Mouse (Mus musculus): ENCODE measurements around the gene Efcab6. TPM values are rescaled to one million over a fixed set of nuclear protein-coding genes. Genes with fewer than 3 reads are reported as not detected.

Gene Efcab6
- polyA plus RNA-seq, 1 experiment from 2014 or later, result 0.26 TPM

DNA sequence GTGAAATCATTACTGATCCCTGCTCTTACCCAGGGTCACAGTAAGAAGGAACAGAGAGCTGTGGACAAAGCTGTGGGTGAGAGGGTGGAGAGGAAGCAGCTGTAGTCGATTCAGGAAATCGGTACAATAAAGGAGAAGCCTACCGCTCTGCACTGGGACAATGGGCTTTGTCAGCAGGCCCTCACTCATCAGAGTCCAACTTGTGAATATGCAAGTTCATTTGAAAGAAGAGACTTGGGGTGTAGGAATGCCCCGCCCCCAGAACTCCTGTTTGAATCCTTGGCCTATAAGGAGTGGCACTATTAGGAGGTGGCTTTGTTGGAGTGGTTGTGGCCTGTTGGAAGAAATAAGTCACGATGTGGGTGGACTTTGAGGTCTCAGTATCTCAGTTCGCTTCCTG, 86.3 kb downstream of the Efcab6 start:
- ATAC-seq (ENCODE audit: low FRiP score) (no peak), DNase-seq (ENCODE audit: low spot score) (no peak)
- H3K9ac ChIP-seq (ENCODE audit: low read depth, low read length), result no peak overlapping the region
- no peak overlapping the region for H3K27ac ChIP-seq (ENCODE audit: low read depth, low read length)
- no peaks in the 10 kb centered on the region for H3K36me3 ChIP-seq (ENCODE audit: control insufficient read depth, insufficient read depth, low read length)
- H3K4me1 ChIP-seq (replicated peaks; ENCODE audit: control insufficient read depth, insufficient read depth, low read length), result no peaks in the 10 kb centered on the region
- no peak overlapping the region for H3K4me3 ChIP-seq (ENCODE audit: low read depth, low read length)
- H3K4me2 ChIP-seq (replicated peaks; ENCODE audit: low read depth, low read length), result no peak overlapping the region
- 61% methylated on average over 6 of the region's 6 CpGs for WGBS
- H3K27me3 ChIP-seq (ENCODE audit: control insufficient read depth, insufficient read depth, low read length), result 0 out of 2 replicates have a peak, but pooled peaks cover 2% of the 10 kb centered on the region
- H3K9me3 ChIP-seq (ENCODE audit: control insufficient read depth, low read length), result no peaks in the 10 kb centered on the region

DNA sequence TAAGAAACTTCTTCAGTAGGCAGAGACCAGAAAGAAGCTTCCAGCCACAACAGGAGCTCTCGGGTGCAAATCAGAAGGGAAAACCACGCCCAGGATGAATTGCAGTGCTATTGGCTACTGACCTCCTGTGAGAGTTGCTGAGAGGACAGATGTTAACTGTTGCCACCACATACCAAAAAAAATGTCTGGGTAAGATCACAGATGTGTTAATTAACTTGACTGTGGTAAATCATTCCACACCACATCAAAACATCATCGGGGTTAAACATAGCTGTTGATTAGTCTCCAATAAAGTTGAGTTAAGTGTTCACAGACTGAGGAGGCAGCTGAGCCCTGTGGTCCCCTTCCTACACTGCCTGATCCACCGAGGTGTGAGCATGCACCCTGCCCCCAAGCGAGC, 88.1 kb downstream of the Efcab6 start:
- WGBS, result 40% methylated on average over 5 of the region's 5 CpGs
- ATAC-seq (ENCODE audit: low FRiP score) (no peak), DNase-seq (ENCODE audit: low spot score) (no peak)

DNA sequence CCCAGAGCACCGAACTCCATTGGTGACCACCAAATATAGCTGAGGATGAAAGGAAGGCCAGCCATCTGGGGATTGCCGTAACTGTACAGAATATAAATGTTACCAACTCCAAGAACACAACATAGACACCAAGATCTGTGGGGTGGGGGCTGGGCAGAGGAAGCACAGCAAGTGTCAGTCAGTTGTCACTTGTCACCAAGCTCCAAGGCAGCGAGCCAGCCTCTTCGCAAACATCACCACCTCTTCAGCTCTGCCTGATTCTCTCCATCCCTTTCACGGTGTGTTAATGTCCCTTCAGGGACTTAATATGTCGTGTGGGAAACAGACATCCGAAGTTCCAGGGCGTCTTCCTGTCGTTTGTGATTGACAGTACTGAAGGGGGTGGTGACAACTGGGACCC, 93.0 kb downstream of the Efcab6 start:
- Histone ChIP-seq H3K4me3 (ENCODE audit: low read depth, low read length) (no peak overlapping the region), H3K36me3 (ENCODE audit: control insufficient read depth, insufficient read depth, low read length) (no peaks in the 10 kb centered on the region), H3K4me1 (replicated peaks; ENCODE audit: control insufficient read depth, insufficient read depth, low read length) (no peaks in the 10 kb centered on the region), H3K27me3 (ENCODE audit: control insufficient read depth, insufficient read depth, low read length) (0 out of 2 replicates have a peak, but pooled peaks cover 2% of the 10 kb centered on the region), H3K9me3 (ENCODE audit: control insufficient read depth, low read length) (no peaks in the 10 kb centered on the region), H3K4me2 (replicated peaks; ENCODE audit: low read depth, low read length) (no peak overlapping the region), H3K9ac (ENCODE audit: low read depth, low read length) (no peak overlapping the region), H3K27ac (ENCODE audit: low read depth, low read length) (no peak overlapping the region)
- ATAC-seq (ENCODE audit: low FRiP score) (no peak), DNase-seq (ENCODE audit: low spot score) (no peak)
- 66% methylated on average over 9 of the region's 9 CpGs for WGBS

More for the DNA sequence above, 88.1 kb downstream of the Efcab6 start:
- H3K27me3 ChIP-seq (ENCODE audit: control insufficient read depth, insufficient read depth, low read length), result 0 out of 2 replicates have a peak, but pooled peaks cover 2% of the 10 kb centered on the region
- no peak overlapping the region for H3K27ac ChIP-seq (ENCODE audit: low read depth, low read length)
- no peaks in the 10 kb centered on the region for H3K9me3 ChIP-seq (ENCODE audit: control insufficient read depth, low read length)
- no peak overlapping the region for H3K4me2 ChIP-seq (replicated peaks; ENCODE audit: low read depth, low read length)
- no peak overlapping the region for H3K9ac ChIP-seq (ENCODE audit: low read depth, low read length)
- no peaks in the 10 kb centered on the region for H3K36me3 ChIP-seq (ENCODE audit: control insufficient read depth, insufficient read depth, low read length)
- no peaks in the 10 kb centered on the region for H3K4me1 ChIP-seq (replicated peaks; ENCODE audit: control insufficient read depth, insufficient read depth, low read length)
- H3K4me3 ChIP-seq (ENCODE audit: low read depth, low read length), result no peak overlapping the region

DNA sequence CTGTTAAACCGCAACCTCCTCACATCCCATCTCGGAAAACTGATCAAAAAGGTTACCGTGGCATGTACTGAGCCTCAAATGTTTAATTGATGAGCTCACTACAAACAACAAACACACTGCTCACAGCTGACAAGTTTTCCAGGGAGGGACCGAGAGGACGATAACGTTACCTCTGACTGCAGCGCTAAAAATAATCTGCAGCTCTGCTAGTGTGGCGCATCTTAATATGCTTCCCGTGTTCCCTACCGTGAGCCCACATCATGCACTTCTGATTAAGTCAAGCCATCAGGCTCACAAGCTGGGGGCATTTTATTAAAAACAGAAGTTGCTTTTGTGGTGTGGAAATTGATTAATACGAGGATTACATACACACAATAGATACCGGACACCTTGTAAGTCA, 97.4 kb downstream of the Efcab6 start:
- Histone ChIP-seq H3K9me3 (ENCODE audit: control insufficient read depth, low read length) (no peaks in the 10 kb centered on the region), H3K36me3 (ENCODE audit: control insufficient read depth, insufficient read depth, low read length) (no peaks in the 10 kb centered on the region), H3K27me3 (ENCODE audit: control insufficient read depth, insufficient read depth, low read length) (no peaks in the 10 kb centered on the region), H3K4me2 (replicated peaks; ENCODE audit: low read depth, low read length) (no peak overlapping the region), H3K27ac (ENCODE audit: low read depth, low read length) (no peak overlapping the region), H3K4me3 (ENCODE audit: low read depth, low read length) (no peak overlapping the region), H3K4me1 (replicated peaks; ENCODE audit: control insufficient read depth, insufficient read depth, low read length) (no peaks in the 10 kb centered on the region), H3K9ac (ENCODE audit: low read depth, low read length) (no peak overlapping the region)
- WGBS, result 68% methylated on average over 12 of the region's 12 CpGs
- no peak for ATAC-seq (ENCODE audit: low FRiP score)
- DNase-seq (ENCODE audit: low spot score), result no peak

DNA sequence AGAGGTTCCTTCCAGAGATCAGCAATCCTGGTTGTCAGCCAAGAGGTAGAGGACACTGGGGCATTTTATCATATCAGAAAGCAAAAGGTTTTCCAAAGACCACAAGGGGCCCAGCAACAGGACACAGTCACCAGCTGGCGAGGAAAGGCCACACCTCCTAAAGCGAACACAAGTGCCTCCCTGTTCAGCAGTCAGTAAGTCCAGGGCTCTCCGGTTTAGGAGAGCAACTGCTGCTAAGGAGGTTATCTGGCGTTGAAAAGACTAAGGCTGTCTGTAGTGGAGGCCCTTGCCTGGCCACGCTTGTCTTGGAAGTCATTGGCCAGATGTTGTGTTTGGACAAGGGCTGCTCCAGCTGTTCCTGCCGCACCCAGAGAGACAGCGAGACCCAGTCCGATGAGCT, 100.1 kb downstream of the Efcab6 start:
- Histone ChIP-seq H3K36me3 (ENCODE audit: control insufficient read depth, insufficient read depth, low read length) (no peaks in the 10 kb centered on the region), H3K4me2 (replicated peaks; ENCODE audit: low read depth, low read length) (no peak overlapping the region), H3K27me3 (ENCODE audit: control insufficient read depth, insufficient read depth, low read length) (no peaks in the 10 kb centered on the region), H3K4me1 (replicated peaks; ENCODE audit: control insufficient read depth, insufficient read depth, low read length) (no peaks in the 10 kb centered on the region), H3K9ac (ENCODE audit: low read depth, low read length) (no peak overlapping the region), H3K4me3 (ENCODE audit: low read depth, low read length) (no peak overlapping the region), H3K9me3 (ENCODE audit: control insufficient read depth, low read length) (no peaks in the 10 kb centered on the region), H3K27ac (ENCODE audit: low read depth, low read length) (no peak overlapping the region)
- WGBS, result 75% methylated on average over 8 of the region's 8 CpGs
- DNase-seq (ENCODE audit: low spot score) (no peak), ATAC-seq (ENCODE audit: low FRiP score) (no peak)

DNA sequence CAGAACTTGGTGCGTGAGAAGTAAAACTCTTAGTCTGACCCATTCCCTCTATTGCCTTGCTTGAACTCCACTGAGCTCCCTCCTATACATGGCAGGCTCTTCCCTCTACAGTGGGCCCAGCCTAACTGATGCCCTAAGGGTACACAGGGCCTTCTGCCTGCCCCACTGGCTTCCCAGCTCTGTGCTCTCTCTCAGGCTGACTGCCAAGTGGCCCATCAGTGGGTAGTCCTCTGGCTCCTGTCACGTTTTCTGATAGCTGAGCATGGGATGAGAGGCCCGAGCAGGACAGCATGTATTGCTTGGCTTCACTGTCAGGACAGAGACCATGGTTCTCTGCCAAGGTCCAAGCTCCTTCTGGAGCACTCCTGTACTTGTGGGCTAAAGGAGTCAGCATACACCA, 106.8 kb downstream of the Efcab6 start:
- no peak overlapping the region for H3K4me3 ChIP-seq (ENCODE audit: low read depth, low read length)
- H3K36me3 ChIP-seq (ENCODE audit: control insufficient read depth, insufficient read depth, low read length), result no peaks in the 10 kb centered on the region
- H3K4me2 ChIP-seq (replicated peaks; ENCODE audit: low read depth, low read length), result no peak overlapping the region
- ATAC-seq (ENCODE audit: low FRiP score) (no peak), DNase-seq (ENCODE audit: low spot score) (no peak)
- no peak overlapping the region for H3K27ac ChIP-seq (ENCODE audit: low read depth, low read length)
- 80% methylated on average over 3 of the region's 3 CpGs for WGBS
- H3K4me1 ChIP-seq (replicated peaks; ENCODE audit: control insufficient read depth, insufficient read depth, low read length), result no peaks in the 10 kb centered on the region
- H3K27me3 ChIP-seq (ENCODE audit: control insufficient read depth, insufficient read depth, low read length), result no peaks in the 10 kb centered on the region
- no peaks in the 10 kb centered on the region for H3K9me3 ChIP-seq (ENCODE audit: control insufficient read depth, low read length)
- H3K9ac ChIP-seq (ENCODE audit: low read depth, low read length), result no peak overlapping the region

DNA sequence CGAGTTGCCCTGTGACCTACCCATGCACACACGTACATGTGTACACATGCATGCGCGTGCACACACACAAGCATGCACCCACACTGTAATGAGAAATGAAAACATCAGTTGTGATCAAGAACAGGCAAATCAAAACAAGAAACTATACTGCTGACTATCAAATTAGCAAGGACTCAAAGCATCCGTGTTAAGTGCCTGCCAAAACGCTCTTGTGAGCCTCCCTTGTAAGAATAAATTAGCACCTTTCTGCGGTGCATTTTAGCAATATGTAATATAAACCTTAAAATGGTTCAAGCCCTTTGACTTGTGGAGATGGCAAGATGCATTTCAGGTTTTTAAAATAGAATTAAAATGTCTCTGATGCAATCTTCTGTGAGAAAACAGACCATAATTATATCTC, 108.2 kb downstream of the Efcab6 start:
- WGBS, result 93% methylated on average over 7 of the region's 7 CpGs
- ATAC-seq (ENCODE audit: low FRiP score), result no peak
- Histone ChIP-seq H3K4me1 (replicated peaks; ENCODE audit: control insufficient read depth, insufficient read depth, low read length) (no peaks in the 10 kb centered on the region), H3K4me3 (ENCODE audit: low read depth, low read length) (no peak overlapping the region), H3K27me3 (ENCODE audit: control insufficient read depth, insufficient read depth, low read length) (no peaks in the 10 kb centered on the region), H3K36me3 (ENCODE audit: control insufficient read depth, insufficient read depth, low read length) (no peaks in the 10 kb centered on the region), H3K27ac (ENCODE audit: low read depth, low read length) (no peak overlapping the region), H3K4me2 (replicated peaks; ENCODE audit: low read depth, low read length) (no peak overlapping the region), H3K9ac (ENCODE audit: low read depth, low read length) (no peak overlapping the region), H3K9me3 (ENCODE audit: control insufficient read depth, low read length) (no peaks in the 10 kb centered on the region)
- DNase-seq (ENCODE audit: low spot score), result no peak

DNA sequence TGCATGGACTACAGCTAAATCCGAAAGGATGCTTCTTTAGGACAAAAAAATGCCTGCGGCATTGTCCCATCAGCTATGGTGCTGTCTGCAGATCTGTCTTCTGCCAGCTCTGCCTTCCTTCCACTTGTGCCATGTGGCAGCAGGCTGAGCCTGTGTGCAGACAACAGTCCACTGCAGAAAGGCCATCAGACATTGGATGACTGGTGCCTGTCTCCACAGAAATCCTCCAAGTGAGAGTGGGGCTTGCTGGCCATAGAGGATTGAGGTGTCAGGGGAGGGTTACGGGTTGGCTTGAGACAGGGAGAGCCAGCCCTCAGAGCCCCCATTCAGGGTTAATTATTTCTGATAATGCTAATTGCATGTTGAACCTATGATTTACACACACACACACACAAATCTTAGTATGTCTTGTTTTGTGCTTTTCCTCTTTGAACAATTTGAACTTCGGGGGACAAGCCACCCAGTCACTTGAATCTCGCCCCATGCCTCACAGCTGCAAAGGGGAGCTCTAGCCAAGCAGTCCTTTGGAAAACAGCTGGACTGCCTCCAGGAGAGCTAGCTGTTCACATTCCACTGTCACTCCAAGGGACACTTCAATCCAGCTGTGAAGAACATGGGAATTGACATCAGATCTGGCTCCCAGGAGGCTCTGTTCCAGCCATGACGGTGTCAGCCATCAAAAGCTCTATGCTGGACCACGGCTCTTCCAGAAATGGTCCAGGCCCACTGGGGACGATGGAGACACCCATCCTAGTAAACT, 109.1 kb downstream of the Efcab6 start:
- Histone ChIP-seq H3K9ac (ENCODE audit: low read depth, low read length) (no peak overlapping the region), H3K4me3 (ENCODE audit: low read depth, low read length) (no peak overlapping the region), H3K36me3 (ENCODE audit: control insufficient read depth, insufficient read depth, low read length) (no peaks in the 10 kb centered on the region), H3K9me3 (ENCODE audit: control insufficient read depth, low read length) (no peaks in the 10 kb centered on the region), H3K27ac (ENCODE audit: low read depth, low read length) (no peak overlapping the region), H3K4me2 (replicated peaks; ENCODE audit: low read depth, low read length) (no peak overlapping the region), H3K27me3 (ENCODE audit: control insufficient read depth, insufficient read depth, low read length) (no peaks in the 10 kb centered on the region), H3K4me1 (replicated peaks; ENCODE audit: control insufficient read depth, insufficient read depth, low read length) (no peaks in the 10 kb centered on the region)
- 90% methylated on average over 8 of the region's 8 CpGs for WGBS
- ATAC-seq (ENCODE audit: low FRiP score), result no peak
- DNase-seq (ENCODE audit: low spot score), result no peak

DNA sequence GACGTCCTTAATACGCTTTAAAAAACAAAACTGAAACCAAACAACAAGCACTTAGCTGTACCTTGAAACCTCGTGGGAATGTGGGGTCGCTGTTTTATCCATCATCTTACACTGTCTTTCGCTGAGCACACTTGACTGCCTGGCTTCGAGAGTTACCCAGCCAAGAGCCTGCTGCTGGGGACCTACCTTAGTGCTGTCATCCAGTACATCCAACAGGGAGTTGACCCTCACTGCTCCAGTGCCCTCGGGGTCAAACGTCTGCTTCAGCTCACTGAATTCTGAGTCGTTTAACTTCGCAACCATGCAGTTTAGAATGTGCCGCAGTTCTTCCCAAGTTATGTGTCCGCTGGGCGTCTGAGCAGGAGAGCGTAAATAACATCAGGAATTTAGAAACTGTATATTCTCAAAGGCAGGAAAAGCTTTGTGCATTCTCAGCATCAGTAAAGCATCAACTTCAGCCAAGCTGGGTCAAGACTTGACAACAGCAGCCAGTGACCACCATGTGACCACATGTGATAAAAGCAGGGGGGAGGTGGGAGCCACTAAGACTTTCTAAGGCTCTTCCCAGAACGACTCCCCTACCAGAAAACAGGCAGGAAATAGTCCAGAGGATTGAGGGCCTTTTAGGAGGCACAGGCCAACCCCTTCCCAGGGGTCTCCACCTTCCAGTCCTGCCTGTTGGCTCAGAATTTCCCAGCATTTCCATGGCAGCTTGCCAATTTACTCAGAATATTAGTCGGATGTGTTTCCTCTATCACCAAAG, 115.3 kb downstream of the Efcab6 start:
- ATAC-seq (ENCODE audit: low FRiP score), result no peak
- H3K27ac ChIP-seq (ENCODE audit: low read depth, low read length), result no peak overlapping the region
- H3K9ac ChIP-seq (ENCODE audit: low read depth, low read length), result no peak overlapping the region
- H3K4me2 ChIP-seq (replicated peaks; ENCODE audit: low read depth, low read length), result no peak overlapping the region
- no peaks in the 10 kb centered on the region for H3K36me3 ChIP-seq (ENCODE audit: control insufficient read depth, insufficient read depth, low read length)
- H3K4me1 ChIP-seq (replicated peaks; ENCODE audit: control insufficient read depth, insufficient read depth, low read length), result no peaks in the 10 kb centered on the region
- no peaks in the 10 kb centered on the region for H3K27me3 ChIP-seq (ENCODE audit: control insufficient read depth, insufficient read depth, low read length)
- DNase-seq (ENCODE audit: low spot score), result no peak
- WGBS, result 52% methylated on average over 16 of the region's 16 CpGs
- H3K4me3 ChIP-seq (ENCODE audit: low read depth, low read length), result no peak overlapping the region
- no peaks in the 10 kb centered on the region for H3K9me3 ChIP-seq (ENCODE audit: control insufficient read depth, low read length)

Measured in hindbrain, embryonic 11.5 days (tissue).